Mouse (Mus musculus) hindbrain, embryonic 11.5 days (tissue): ENCODE measurements around the gene Cab39. TPM values are rescaled to one million over a fixed set of nuclear protein-coding genes. Genes with fewer than 3 reads are reported as not detected.

Experiments used
- ATAC-seq: fragments of 200-750 bp; cut with Nextera tagmentation; 2 replicates; pipeline ENCODE4 v1.8.0; 2017; ENCODE audit warnings: mild to moderate bottlenecking, moderate TSS enrichment, moderate library complexity; ENCODE audit not compliant: low FRiP score
- DNase-seq: peaks from one replicate; pipeline ENCODE4 v3.0.0-alpha.2; 2015; ENCODE audit warnings: low spot score
- H3K27ac ChIP-seq: fragments of 300-500 bp; sonication (generic); 2 replicates; pipeline ENCODE4 v1.5.1; 2014; ENCODE audit warnings: mild to moderate bottlenecking, low read depth, low read length
- H3K27me3 ChIP-seq: fragments of 300-500 bp; sonication (generic); 2 replicates; pipeline ENCODE4 v1.6.1; 2014; ENCODE audit warnings: mild to moderate bottlenecking, low read length, moderate library complexity, mixed read lengths; ENCODE audit not compliant: control insufficient read depth, insufficient read depth
- H3K36me3 ChIP-seq: fragments of 300-500 bp; sonication (generic); 2 replicates; pipeline ENCODE4 v1.6.1; 2014; ENCODE audit warnings: mild to moderate bottlenecking, low read length, moderate library complexity, mixed read lengths; ENCODE audit not compliant: control insufficient read depth, insufficient read depth
- H3K4me1 ChIP-seq: fragments of 300-500 bp; sonication (generic); replicated peaks from 2 replicates; pipeline ENCODE4 v1.6.1; 2014; ENCODE audit warnings: low read length, mixed read lengths; ENCODE audit not compliant: control insufficient read depth, insufficient read depth
- H3K4me2 ChIP-seq: fragments of 300-500 bp; sonication (generic); replicated peaks from 2 replicates; pipeline ENCODE4 v1.6.1; 2014; ENCODE audit warnings: mild to moderate bottlenecking, low read depth, low read length
- H3K4me3 ChIP-seq: fragments of 300-500 bp; sonication (generic); 2 replicates; pipeline ENCODE4 v1.5.1; 2014; ENCODE audit warnings: low read depth, low read length
- H3K9ac ChIP-seq: fragments of 300-500 bp; sonication (generic); 2 replicates; pipeline ENCODE4 v1.6.1; 2014; ENCODE audit warnings: low read depth, low read length
- H3K9me3 ChIP-seq: fragments of 300-500 bp; sonication (generic); 2 replicates; pipeline ENCODE4 v1.6.1; 2016; ENCODE audit warnings: low read length; ENCODE audit not compliant: control insufficient read depth
- WGBS: fragments of 180-500 bp; shearing (Covaris S2); extraction: QIAGEN DNeasy Blood & Tissue Kit; methylation state at CpG from one replicate; pipeline ENCODE4 v1.1.7; 2014; 5-methylcytosine and 5-hydroxymethylcytosine counted together
- polyA plus RNA-seq: library from polyadenylated mRNA; unstranded; fragments of >200 nt; fragmentation: Nextera tagmentation; extraction: Ambion mirVana; gene quantifications from 2 replicates; pipeline ENCODE4 v1.2.1, GENCODE M21; 2014

Cab39 gene
- polyA plus RNA-seq, 1 experiment from 2014 or later, result 72.7 TPM

DNA sequence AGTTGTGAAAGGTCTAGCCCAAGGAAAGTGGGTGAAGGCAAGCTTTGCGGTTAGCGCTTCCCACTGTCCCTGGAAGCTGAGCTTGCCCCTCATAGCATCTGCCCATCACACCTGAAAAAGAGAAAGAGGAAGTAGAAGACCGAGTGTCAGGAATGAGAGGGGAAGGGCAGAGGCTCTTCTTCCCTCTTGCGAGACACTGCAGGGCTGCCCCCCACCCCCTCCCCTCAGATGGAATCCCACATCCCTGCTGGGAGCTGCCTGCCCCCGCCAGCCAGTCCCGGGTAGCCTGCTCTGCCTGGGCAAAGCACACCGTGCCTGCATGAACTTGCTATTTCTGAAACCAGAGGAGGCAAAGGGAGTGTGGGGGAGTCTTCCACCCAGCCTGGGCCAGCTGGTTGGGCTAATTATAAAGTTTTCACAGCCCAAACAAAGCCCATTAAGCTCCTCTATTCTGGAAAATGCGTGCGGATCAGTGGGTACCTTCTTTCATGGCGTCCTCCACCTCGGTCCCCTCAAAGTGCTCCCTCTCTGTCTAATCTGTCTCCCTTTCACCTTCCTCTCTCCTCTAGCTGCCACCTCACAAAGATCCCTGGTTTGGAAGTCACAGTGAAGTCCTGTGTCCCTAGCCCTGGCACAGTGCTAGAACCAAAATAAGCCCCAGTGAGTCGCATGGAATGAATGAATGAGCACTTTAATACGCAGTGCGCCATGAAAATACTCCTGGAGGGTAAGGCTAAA lies 34.8 kb upstream of the Cab39 start:
- H3K4me2 ChIP-seq, result no peak overlapping the region
- H3K9ac ChIP-seq, result no peak overlapping the region
- H3K27ac ChIP-seq, result no peak overlapping the region
- no peaks in the 10 kb centered on the region for H3K4me1 ChIP-seq
- DNase-seq (no peak), ATAC-seq (no peak)
- no peaks in the 10 kb centered on the region for H3K9me3 ChIP-seq
- H3K4me3 ChIP-seq, result no peak overlapping the region
- no peaks in the 10 kb centered on the region for H3K27me3 ChIP-seq
- WGBS, result 32% methylated on average over 14 of the region's 14 CpGs
- H3K36me3 ChIP-seq, result no peaks in the 10 kb centered on the region

DNA sequence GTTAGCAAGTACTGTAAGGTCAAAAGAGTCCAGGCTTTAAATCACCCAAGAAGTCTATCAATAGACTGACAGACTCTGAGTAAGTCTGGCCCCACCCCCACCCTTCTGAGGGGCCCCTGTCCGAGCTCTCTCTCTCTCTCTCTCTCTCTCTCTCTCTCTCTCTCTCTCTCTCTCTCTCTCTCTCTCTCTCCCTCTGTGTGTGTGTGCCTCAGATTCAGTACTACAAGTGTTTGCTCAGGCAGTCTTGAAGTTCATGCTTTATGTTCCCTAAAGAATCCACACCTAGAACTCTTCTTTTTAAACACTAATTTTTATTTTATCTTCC lies 34.3 kb upstream of the Cab39 start:
- WGBS, result 14% methylated on average over 1 of the region's 1 CpGs
- Histone ChIP-seq H3K4me2 (no peak overlapping the region), H3K27me3 (no peaks in the 10 kb centered on the region), H3K27ac (no peak overlapping the region), H3K4me1 (no peaks in the 10 kb centered on the region), H3K9me3 (no peaks in the 10 kb centered on the region), H3K36me3 (no peaks in the 10 kb centered on the region), H3K9ac (no peak overlapping the region), H3K4me3 (no peak overlapping the region)
- no peak for DNase-seq
- ATAC-seq, result no peak

DNA sequence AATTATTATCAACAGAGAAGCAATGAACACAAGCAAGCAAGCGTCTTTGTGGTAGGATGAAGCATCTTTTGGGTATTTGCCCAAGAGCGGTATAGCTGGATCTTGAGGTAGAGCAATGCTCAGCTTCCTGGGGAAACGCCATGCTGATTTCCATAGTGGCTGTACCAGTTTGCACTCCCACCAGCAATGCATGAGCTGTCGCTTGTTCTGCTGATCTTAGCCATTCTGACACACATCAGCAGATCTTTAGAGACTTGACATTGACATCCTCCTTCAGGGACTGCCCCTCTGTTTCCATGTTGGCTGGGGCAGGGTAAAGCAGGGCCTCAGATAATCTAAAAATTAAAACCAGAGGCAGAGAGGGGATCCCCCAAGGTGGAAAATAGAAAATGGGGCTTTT lies 31.6 kb upstream of the Cab39 start:
- Histone ChIP-seq H3K4me3 (no peak overlapping the region), H3K36me3 (no peaks in the 10 kb centered on the region), H3K4me2 (no peak overlapping the region), H3K27ac (no peak overlapping the region), H3K9ac (no peak overlapping the region), H3K9me3 (no peaks in the 10 kb centered on the region), H3K27me3 (no peaks in the 10 kb centered on the region), H3K4me1 (no peaks in the 10 kb centered on the region)
- WGBS, result 85% methylated on average over 4 of the region's 4 CpGs
- DNase-seq (no peak), ATAC-seq (no peak)

DNA sequence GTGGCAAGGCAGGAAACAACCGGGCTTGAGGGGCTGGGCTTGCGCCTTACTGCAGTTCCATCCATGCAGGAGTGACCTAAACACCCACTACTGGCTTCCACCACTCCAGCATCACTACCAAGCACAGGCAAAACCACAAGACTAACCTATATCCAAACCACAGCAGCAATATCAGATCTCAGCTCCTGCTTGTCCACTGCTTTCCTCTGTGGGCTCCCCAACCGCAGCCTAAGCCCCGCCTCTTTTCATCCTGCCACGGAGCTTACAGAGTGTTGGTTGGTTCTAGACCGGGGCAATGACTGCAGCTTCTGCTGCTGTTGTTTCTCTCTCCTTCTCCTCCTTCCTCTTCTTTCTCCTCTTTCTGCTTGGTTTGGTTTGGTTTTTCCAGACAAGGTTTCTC lies 29.9 kb upstream of the Cab39 start:
- Histone ChIP-seq H3K4me2 (no peak overlapping the region), H3K27me3 (no peaks in the 10 kb centered on the region), H3K9me3 (no peaks in the 10 kb centered on the region), H3K36me3 (no peaks in the 10 kb centered on the region), H3K9ac (no peak overlapping the region), H3K4me3 (no peak overlapping the region), H3K27ac (no peak overlapping the region), H3K4me1 (no peaks in the 10 kb centered on the region)
- DNase-seq, result no peak
- ATAC-seq, result no peak
- WGBS, result 90% methylated on average over 6 of the region's 6 CpGs

DNA sequence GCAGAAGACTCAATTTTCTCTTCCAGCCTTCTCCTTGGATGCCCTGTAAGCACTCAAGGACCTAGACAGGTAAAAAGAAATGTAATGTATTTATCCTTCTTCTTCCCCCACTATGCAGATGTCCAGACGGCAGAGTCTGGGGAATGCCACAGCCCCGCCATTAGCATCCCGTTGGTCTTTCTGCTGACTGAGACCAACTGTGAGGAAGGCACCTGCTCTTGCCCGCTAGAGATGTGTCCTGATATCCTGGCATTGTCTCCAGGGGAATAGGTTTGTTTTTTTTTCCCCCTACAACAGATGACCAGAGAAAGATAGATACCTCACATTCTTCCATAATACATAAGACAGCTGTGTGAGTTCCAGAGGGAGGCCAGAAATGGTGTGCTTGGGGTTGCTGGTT lies 28.9 kb upstream of the Cab39 start:
- Histone ChIP-seq H3K9me3 (no peaks in the 10 kb centered on the region), H3K4me2 (no peak overlapping the region), H3K9ac (no peak overlapping the region), H3K4me3 (no peak overlapping the region), H3K27ac (no peak overlapping the region), H3K4me1 (no peaks in the 10 kb centered on the region), H3K36me3 (no peaks in the 10 kb centered on the region), H3K27me3 (no peaks in the 10 kb centered on the region)
- 84% methylated on average over 4 of the region's 4 CpGs for WGBS
- ATAC-seq (no peak), DNase-seq (no peak)

DNA sequence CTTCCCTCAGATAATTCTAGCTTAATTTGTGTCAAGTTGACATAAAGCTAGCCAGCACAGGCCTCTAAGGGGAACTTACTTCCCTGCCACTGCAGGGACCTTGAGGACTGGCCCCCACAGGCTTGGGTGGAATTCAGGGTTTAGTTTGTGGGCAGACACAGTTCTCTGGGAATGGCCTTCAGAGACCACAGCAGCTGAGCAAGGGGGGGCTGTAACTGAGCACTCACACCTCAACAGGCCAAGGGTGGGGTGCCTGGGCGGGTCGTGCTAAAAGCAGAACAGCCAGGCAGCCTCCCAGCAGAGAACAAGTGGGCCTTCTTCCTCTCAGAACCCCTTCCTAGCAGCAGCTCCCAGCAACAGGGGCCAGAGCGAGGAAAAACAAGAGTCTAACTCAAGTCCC lies 27.1 kb upstream of the Cab39 start:
- Histone ChIP-seq H3K4me2 (no peak overlapping the region), H3K4me1 (no peaks in the 10 kb centered on the region), H3K27me3 (no peaks in the 10 kb centered on the region), H3K9ac (no peak overlapping the region), H3K27ac (no peak overlapping the region), H3K9me3 (no peaks in the 10 kb centered on the region), H3K4me3 (no peak overlapping the region), H3K36me3 (no peaks in the 10 kb centered on the region)
- WGBS, result 93% methylated on average over 3 of the region's 3 CpGs
- DNase-seq, result no peak
- ATAC-seq, result no peak

DNA sequence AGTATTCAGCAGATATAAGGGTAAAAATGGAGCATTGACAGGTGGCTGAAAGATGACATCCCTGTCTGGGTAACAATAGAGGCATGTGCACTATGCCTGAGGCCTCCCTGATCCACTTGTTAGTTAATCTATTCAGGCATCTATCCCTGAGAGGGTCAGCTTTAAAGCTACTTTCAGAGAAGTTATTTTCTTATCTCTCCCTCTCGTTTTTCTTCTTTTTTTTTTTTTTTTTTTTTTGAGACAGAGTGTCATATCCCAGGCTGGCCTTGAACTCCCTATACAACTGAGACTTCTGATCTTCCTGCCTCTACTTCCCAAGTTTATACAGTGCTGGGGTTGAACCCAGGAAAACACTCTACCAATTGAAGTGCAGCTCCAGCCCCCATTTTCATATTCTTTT lies 25.5 kb upstream of the Cab39 start:
- H3K9ac ChIP-seq, result no peak overlapping the region
- H3K36me3 ChIP-seq, result no peaks in the 10 kb centered on the region
- H3K27me3 ChIP-seq, result no peaks in the 10 kb centered on the region
- WGBS, result 70% methylated on average over 1 of the region's 1 CpGs
- no peak for DNase-seq
- no peaks in the 10 kb centered on the region for H3K4me1 ChIP-seq
- no peak overlapping the region for H3K4me3 ChIP-seq
- ATAC-seq, result no peak
- H3K27ac ChIP-seq, result no peak overlapping the region
- no peak overlapping the region for H3K4me2 ChIP-seq
- no peaks in the 10 kb centered on the region for H3K9me3 ChIP-seq

DNA sequence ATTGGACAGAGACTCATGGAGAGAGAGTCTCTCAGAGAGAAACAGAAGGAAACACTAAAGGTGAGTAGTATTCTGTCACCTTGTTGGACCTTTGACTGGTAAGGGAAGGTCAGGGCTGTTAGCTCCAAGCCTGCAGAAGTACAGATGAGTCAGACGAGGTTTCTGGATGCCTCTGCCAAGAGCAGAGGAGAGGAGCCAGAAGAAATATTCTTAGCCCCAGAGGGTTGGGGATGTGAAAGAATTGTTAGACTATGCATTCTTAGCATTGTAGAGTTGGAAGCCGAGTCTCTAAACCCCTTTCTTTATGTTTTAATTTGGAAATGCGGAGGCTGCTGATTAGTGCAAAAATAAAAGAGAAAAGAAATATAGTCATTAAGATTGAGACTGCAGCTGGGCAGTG lies 21.3 kb upstream of the Cab39 start:
- Histone ChIP-seq H3K36me3 (no peaks in the 10 kb centered on the region), H3K27ac (no peak overlapping the region), H3K27me3 (no peaks in the 10 kb centered on the region), H3K4me3 (no peak overlapping the region), H3K4me1 (no peaks in the 10 kb centered on the region), H3K4me2 (no peak overlapping the region), H3K9ac (no peak overlapping the region), H3K9me3 (no peaks in the 10 kb centered on the region)
- no peak for ATAC-seq
- no peak for DNase-seq
- 85% methylated on average over 3 of the region's 3 CpGs for WGBS

DNA sequence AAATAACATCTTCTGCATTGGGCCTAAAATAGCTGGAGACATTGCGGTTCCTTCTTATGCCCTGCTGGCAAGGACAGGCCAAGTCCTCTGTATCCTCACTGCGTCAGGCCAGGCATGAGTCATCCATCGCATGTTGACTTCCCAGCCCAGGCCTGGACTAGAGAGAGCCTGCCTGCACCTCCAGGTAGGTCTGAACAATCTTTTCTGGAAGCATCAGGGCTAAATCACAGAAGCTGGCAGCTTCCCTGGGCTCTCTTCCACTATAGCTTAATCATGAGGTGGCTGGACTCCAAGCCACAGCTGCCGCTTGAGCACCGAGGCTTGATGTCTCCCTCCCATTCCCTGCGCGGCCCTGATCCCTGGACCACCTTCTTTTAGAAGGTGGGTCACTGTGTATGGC lies 18.1 kb upstream of the Cab39 start:
- Histone ChIP-seq H3K4me1 (no peaks in the 10 kb centered on the region), H3K36me3 (no peaks in the 10 kb centered on the region), H3K27me3 (no peaks in the 10 kb centered on the region), H3K27ac (no peak overlapping the region), H3K4me2 (no peak overlapping the region), H3K9me3 (no peaks in the 10 kb centered on the region), H3K9ac (no peak overlapping the region), H3K4me3 (no peak overlapping the region)
- no peak for DNase-seq
- no peak for ATAC-seq
- 94% methylated on average over 7 of the region's 7 CpGs for WGBS
